Mouse (Mus musculus): ENCODE data around the gene Arhgef3. TPM values are rescaled to one million over a fixed set of nuclear protein-coding genes. Genes with fewer than 3 reads are reported as not detected.
"Not testable (repeated sequence)": the region's sequence is repeated elsewhere in the genome, so short reads cannot be mapped to it uniquely, and the experiment has no call there.

The Arhgef3 gene
- polyA plus RNA-seq, 1 experiment from 2014 or later: 19.9 TPM

DNA sequence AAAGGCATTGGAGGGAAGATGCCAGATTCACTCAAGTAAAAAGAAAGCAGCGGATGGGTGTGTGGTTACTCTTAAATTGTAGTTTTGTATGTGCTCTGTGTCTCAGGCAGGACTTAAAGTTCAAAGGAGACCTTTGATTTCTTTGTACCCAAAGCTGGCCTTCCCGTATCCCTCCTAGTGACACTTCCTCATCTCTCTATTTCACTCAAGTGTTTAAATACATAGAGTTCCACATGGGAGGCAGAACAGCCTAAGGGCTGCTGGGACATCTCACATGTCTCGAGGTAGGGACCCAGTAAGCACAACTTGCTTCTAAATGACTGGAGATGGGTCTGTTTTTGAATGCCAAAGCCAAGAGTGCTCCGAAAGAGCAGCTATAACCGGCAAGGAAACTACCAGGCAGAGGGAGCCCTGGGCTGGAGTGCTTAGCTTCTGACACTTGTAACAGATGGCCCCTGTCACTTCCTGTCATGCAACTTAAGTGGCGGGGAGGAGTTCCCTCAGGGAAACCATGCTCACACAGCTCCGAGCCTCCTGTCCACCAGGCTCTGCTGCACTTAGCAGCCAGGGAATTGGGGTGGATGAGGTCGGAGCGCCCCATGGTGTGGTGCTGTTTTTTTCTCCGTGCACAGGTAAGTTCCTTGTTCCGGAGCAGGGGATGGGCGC, 123.0 kb downstream of the Arhgef3 start:
- H3K9ac ChIP-seq: no peak overlapping the region
- no peaks in the 10 kb centered on the region for H3K27me3 ChIP-seq
- H3K4me1 ChIP-seq: peaks cover 14% of the 10 kb centered on the region
- no peak overlapping the region for H3K4me3 ChIP-seq
- H3K9me3 ChIP-seq: no peaks in the 10 kb centered on the region
- H3K36me3 ChIP-seq: no peaks in the 10 kb centered on the region
- 28% methylated on average over 12 of the region's 12 CpGs for WGBS
- no peak for ATAC-seq (ENCODE audit: insufficient number of reproducible peaks, low FRiP score, low TSS enrichment, low read depth)
- H3K27ac ChIP-seq: 0 out of 2 replicates have a peak overlapping the region, but pooled peaks have one; percentile 17
- 0 out of 2 replicates have a peak overlapping the region, but pooled peaks have one; percentile 12 for H3K4me2 ChIP-seq

DNA sequence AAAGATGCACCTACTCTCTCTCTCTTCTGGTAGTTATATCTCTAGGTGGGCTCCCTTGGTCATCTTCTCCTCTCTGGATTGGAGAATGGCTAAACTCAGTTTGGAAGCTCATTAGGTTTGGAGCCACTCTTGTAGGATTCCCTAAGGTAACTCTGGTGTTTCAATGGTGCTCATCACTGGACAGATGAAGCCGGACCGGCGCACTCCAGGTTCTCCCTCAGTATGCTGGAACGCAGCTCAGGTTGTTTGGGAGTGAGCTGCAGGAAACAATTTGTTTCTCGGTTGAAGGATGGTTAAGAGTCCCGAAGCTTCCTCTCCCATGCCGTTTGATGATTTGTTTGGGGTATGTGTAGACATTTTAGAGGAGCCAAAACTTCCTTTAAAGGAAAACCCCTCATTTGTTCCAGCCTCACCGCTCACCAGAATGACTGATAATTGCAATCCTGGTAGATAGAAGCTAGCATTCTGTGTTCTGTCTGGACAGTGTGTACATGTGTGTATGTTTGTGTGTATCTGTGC, 124.0 kb downstream of the Arhgef3 start:
- Histone ChIP-seq H3K4me3 (no peak overlapping the region), H3K9me3 (no peaks in the 10 kb centered on the region), H3K27ac (no peak overlapping the region), H3K36me3 (no peaks in the 10 kb centered on the region), H3K9ac (no peak overlapping the region), H3K27me3 (no peaks in the 10 kb centered on the region), H3K4me1 (peaks cover 14% of the 10 kb centered on the region), H3K4me2 (no peak overlapping the region)
- 68% methylated on average over 8 of the region's 8 CpGs for WGBS
- ATAC-seq (ENCODE audit: insufficient number of reproducible peaks, low FRiP score, low TSS enrichment, low read depth): no peak

DNA sequence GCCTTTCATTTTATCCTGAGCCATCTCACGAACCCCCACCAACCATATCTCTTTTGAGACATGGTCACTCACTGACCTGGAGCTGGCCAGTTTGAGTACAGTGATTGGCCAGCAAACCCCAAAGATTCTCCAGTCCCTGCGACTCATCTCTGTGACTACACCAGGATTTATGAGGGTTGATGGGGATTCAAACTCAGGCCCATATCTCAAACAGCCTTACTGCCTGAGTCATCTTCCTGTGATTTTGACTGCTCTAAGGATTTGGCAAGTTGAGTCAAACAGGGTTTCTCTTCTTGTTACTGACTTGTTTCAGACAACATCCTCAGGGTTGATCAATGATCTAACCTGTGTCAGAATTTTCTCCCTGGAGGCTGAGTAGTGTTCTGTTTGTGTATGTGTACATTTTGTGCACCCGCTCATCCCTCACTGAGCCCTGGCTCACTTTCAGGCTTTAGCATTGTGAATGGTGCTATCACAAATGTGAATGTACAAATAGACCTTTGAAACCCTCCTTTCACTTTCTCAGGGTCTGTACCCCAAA, 124.9 kb downstream of the Arhgef3 start:
- Histone ChIP-seq H3K36me3 (no peaks in the 10 kb centered on the region), H3K4me2 (no peak overlapping the region), H3K9me3 (no peaks in the 10 kb centered on the region), H3K4me3 (no peak overlapping the region), H3K27me3 (no peaks in the 10 kb centered on the region), H3K9ac (no peak overlapping the region), H3K4me1 (peaks cover 14% of the 10 kb centered on the region), H3K27ac (no peak overlapping the region)
- ATAC-seq (ENCODE audit: insufficient number of reproducible peaks, low FRiP score, low TSS enrichment, low read depth): no peak
- WGBS: 87% methylated on average over 3 of the region's 3 CpGs

DNA sequence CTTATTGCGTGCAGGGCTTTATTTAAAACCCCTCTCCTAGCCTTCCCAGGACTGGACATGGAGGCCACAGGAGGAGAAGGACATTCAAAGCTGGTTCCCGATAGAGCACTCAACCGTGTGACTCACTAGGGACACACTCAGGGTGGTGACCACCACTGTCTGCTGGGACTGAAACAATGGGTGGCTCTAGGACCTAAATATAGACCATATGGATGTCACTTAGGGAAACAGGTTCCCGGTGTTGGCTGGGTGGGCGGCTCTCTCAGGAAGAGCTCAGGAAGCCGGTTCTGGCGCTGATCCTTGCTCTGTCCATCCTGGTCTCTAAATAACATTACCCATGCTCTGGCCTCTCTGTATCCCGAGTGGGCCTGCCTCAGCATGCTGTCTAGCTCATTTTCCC, 127.6 kb downstream of the Arhgef3 start:
- H3K4me3 ChIP-seq: no peak overlapping the region
- no peaks in the 10 kb centered on the region for H3K27me3 ChIP-seq
- peaks cover 14% of the 10 kb centered on the region; the same call in 1 of the 2 replicates for H3K4me1 ChIP-seq
- no peak overlapping the region for H3K4me2 ChIP-seq
- no peak overlapping the region for H3K27ac ChIP-seq
- no peak overlapping the region for H3K9ac ChIP-seq
- no peak for ATAC-seq (ENCODE audit: insufficient number of reproducible peaks, low FRiP score, low TSS enrichment, low read depth)
- WGBS: 79% methylated on average over 8 of the region's 8 CpGs
- no peaks in the 10 kb centered on the region for H3K9me3 ChIP-seq
- no peaks in the 10 kb centered on the region for H3K36me3 ChIP-seq

DNA sequence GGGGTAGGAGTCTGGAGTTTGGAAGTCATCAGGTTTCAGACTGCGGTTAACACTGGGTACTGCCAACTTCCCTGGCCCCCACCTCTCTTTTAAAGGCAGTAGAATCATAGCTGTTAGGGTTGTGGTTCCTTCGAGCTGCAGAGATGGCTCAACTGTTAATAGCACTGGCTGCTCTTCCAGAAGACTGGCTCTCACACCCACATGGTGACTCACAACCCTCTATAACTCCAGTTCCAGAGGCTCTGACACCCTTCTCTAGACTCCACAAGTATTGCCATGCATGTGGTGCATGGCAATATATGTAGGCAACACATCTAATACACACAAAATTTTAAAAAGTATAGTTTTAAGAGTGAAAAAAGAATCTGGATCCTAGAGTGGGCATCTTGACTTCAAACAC, 128.1 kb downstream of the Arhgef3 start:
- no peaks in the 10 kb centered on the region for H3K9me3 ChIP-seq
- no peak for ATAC-seq (ENCODE audit: insufficient number of reproducible peaks, low FRiP score, low TSS enrichment, low read depth)
- no peak overlapping the region for H3K4me2 ChIP-seq
- H3K4me1 ChIP-seq: peaks cover 8% of the 10 kb centered on the region; the same call in 1 of the 2 replicates
- no peak overlapping the region for H3K4me3 ChIP-seq
- no peak overlapping the region for H3K9ac ChIP-seq
- WGBS: 52% methylated on average over 2 of the region's 2 CpGs
- no peaks in the 10 kb centered on the region for H3K27me3 ChIP-seq
- H3K36me3 ChIP-seq: no peaks in the 10 kb centered on the region
- H3K27ac ChIP-seq: no peak overlapping the region

DNA sequence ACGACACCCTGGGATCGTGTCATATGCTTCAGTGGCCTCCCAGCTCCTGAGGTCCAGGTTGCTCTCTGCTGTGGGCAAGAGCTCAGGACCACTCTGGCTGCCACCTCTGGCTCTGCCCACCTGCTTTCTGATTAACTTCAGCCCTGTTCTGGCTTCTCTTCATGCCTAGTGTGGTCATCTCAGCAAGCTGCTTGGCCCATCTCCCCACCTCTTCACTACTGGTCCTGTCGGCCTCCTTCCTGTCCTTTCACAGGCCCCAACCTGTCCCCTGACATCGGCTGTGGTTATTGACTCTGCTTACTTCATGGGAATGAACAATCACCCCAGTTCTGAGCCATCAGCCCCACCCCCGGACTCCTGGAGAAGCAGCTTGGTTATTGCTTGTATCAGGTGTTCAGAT, 128.9 kb downstream of the Arhgef3 start:
- no peaks in the 10 kb centered on the region for H3K36me3 ChIP-seq
- no peak overlapping the region for H3K4me3 ChIP-seq
- no peak overlapping the region for H3K4me2 ChIP-seq
- WGBS: 69% methylated on average over 5 of the region's 5 CpGs
- no peak overlapping the region for H3K9ac ChIP-seq
- ATAC-seq (ENCODE audit: insufficient number of reproducible peaks, low FRiP score, low TSS enrichment, low read depth): no peak
- H3K4me1 ChIP-seq: 0 out of 2 replicates have a peak, but pooled peaks cover 3% of the 10 kb centered on the region
- H3K27me3 ChIP-seq: no peaks in the 10 kb centered on the region
- H3K9me3 ChIP-seq: no peaks in the 10 kb centered on the region
- no peak overlapping the region for H3K27ac ChIP-seq

DNA sequence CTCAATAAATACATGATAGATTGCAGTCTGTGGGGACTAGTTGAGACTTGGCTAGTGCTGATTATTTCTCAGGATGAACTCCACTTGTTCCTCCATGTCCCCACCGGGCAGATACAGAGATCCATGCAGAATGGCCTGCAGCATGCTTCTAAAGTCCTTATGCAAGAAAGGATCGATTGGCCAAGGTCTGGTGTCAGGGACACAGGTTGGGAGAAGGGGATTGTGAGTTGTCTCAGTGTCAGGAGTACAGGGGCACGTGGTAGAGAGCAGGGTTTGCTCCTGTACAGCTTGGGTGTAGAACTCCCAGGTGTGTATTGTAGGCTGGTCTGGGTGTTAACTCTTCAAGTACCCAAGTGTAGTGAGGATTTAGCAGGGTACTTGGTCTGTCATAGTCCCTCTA, 130.2 kb downstream of the Arhgef3 start:
- Histone ChIP-seq H3K27ac (no peak overlapping the region), H3K4me1 (0 out of 2 replicates have a peak, but pooled peaks cover 3% of the 10 kb centered on the region), H3K4me3 (no peak overlapping the region), H3K4me2 (no peak overlapping the region), H3K36me3 (no peaks in the 10 kb centered on the region), H3K27me3 (no peaks in the 10 kb centered on the region), H3K9me3 (no peaks in the 10 kb centered on the region), H3K9ac (no peak overlapping the region)
- WGBS: 63% methylated on average over 3 of the region's 3 CpGs
- no peak for ATAC-seq (ENCODE audit: insufficient number of reproducible peaks, low FRiP score, low TSS enrichment, low read depth)

DNA sequence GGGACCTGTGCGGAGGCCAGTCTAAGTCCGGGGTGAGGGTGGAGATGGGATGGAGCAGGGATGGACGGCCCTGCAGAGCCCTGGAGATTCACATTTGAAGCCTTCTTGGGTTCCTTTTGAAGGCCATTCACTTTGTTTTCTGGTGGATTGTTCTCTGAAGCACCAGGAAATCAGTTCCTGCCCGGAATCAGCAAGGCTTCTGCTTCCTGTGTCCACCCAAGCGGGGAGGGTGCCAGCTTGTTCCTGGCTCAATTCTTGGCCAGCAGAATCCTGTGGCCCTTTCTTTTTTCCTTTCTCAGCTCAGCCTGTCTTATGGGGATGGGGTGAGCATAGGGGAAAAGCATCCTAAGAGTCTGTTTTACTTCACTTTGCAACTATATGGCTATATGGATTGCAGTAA, 131.7 kb downstream of the Arhgef3 start:
- Histone ChIP-seq H3K36me3 (no peaks in the 10 kb centered on the region), H3K9me3 (no peaks in the 10 kb centered on the region), H3K4me3 (no peak overlapping the region), H3K4me2 (no peak overlapping the region), H3K9ac (no peak overlapping the region), H3K27ac (no peak overlapping the region), H3K4me1 (0 out of 2 replicates have a peak, but pooled peaks cover 3% of the 10 kb centered on the region), H3K27me3 (no peaks in the 10 kb centered on the region)
- WGBS: 83% methylated on average over 5 of the region's 5 CpGs
- no peak for ATAC-seq (ENCODE audit: insufficient number of reproducible peaks, low FRiP score, low TSS enrichment, low read depth)

DNA sequence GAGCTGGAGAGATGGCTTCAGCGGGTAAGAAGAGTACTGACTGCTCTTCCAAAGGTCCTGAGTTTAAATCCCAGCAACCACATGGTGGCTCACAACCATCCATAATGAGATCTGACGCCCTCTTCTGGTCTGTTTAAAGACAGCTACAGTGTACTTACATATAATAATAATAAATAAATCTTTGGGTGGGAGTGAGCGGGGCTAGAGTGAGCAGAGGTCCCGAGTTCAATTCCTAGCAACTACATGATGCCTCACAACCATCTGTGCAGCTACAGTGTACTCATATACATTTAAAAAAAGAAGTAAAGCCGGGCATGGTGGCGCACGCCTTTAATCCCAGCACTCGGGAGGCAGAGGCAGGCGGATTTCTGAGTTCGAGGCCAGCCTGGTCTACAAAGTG, 132.2 kb downstream of the Arhgef3 start:
- not testable (repeated sequence) for H3K27me3 ChIP-seq; H3K4me3 ChIP-seq; H3K27ac ChIP-seq; H3K9me3 ChIP-seq; H3K36me3 ChIP-seq; H3K4me1 ChIP-seq; H3K4me2 ChIP-seq; H3K9ac ChIP-seq; ATAC-seq (ENCODE audit: insufficient number of reproducible peaks, low FRiP score, low TSS enrichment, low read depth)
- WGBS: 93% methylated on average over 10 of the region's 10 CpGs

DNA sequence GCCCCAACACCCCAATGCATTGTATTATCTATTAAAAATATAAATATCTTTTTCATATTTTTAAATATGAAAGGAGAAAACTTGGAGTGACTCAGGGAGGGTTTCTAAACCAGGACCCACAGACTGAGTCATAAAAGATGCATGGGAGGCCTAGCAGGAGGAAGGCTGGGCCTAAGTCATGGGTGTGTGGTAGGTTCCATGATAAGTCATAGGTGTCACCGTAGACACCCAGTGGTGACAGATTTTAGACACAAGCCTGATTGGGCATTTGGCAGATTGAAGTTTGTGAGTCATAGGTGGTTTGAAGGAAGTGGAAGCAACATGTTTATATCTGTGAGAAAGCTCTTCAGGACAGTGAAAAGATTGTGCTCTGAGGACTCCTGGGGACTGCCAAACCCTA, 134.4 kb downstream of the Arhgef3 start:
- no peak for ATAC-seq (ENCODE audit: insufficient number of reproducible peaks, low FRiP score, low TSS enrichment, low read depth)
- no peak overlapping the region for H3K9ac ChIP-seq
- H3K27ac ChIP-seq: no peak overlapping the region
- 84% methylated on average over 1 of the region's 1 CpGs for WGBS
- H3K27me3 ChIP-seq: no peaks in the 10 kb centered on the region
- no peaks in the 10 kb centered on the region for H3K9me3 ChIP-seq
- H3K4me2 ChIP-seq: no peak overlapping the region
- no peaks in the 10 kb centered on the region for H3K4me1 ChIP-seq
- no peaks in the 10 kb centered on the region for H3K36me3 ChIP-seq
- H3K4me3 ChIP-seq: no peak overlapping the region

DNA sequence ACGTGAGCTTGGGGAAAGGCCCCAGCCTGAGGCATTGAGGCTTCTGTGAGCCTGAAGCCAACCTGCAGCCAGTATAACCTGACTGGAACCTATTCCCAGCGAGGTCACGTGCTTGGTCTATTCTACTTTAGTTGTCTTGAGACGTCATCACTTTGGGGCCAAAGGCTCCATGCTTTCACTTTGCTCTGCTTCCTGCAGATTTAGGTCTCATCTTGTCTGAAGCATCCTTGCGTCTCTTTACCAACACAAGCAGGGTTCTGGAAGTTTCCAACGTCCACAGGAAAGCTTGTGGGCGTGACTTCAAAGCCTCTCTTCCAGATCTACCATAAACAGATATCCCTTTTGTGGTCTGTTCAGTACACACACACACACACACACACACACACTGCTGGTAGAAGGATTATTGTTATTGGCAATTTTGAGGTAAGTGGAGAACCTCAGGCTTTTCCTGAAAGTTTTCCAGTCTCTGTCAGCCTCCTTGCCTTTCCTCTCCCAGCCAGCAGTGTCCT, 135.6 kb downstream of the Arhgef3 start:
- WGBS: 65% methylated on average over 7 of the region's 7 CpGs
- H3K9ac ChIP-seq: no peak overlapping the region
- no peak for ATAC-seq (ENCODE audit: insufficient number of reproducible peaks, low FRiP score, low TSS enrichment, low read depth)

DNA sequence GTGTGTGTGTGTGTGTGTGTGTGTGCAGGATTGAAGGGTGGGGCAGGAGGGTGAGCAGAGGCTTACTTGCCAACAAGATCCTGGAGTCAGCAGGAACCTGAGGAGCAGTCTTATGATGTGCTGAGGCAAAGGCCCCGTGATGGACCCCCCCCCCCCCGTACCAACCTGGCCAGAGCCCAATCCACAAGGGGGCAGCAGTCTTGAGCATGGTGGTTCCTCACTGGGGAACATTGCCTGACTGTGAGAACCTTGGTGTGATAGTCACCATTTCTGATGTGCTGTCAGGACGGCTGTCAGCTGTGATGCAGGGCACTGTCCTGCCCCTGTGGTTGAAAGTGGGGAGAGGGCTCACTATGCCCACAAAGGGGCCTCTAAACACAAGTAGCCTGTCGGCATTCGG, 138.7 kb downstream of the Arhgef3 start:
- no peaks in the 10 kb centered on the region for H3K4me1 ChIP-seq
- no peak overlapping the region for H3K4me3 ChIP-seq
- H3K27ac ChIP-seq: no peak overlapping the region
- no peak overlapping the region for H3K9ac ChIP-seq
- ATAC-seq (ENCODE audit: insufficient number of reproducible peaks, low FRiP score, low TSS enrichment, low read depth): no peak
- H3K36me3 ChIP-seq: no peaks in the 10 kb centered on the region
- 88% methylated on average over 5 of the region's 5 CpGs for WGBS
- H3K9me3 ChIP-seq: no peaks in the 10 kb centered on the region
- H3K4me2 ChIP-seq: no peak overlapping the region
- H3K27me3 ChIP-seq: no peaks in the 10 kb centered on the region

More for the DNA sequence above, 135.6 kb downstream of the Arhgef3 start:
- Histone ChIP-seq H3K9me3 (no peaks in the 10 kb centered on the region), H3K27me3 (no peaks in the 10 kb centered on the region), H3K36me3 (no peaks in the 10 kb centered on the region), H3K27ac (no peak overlapping the region), H3K4me3 (no peak overlapping the region), H3K4me1 (no peaks in the 10 kb centered on the region), H3K4me2 (no peak overlapping the region)

Data from limb, embryonic 15.5 days (tissue).